Mouse (Mus musculus) right cerebral cortex, postnatal 14 days (tissue): ENCODE measurements around the gene Mast2.
A peak's percentile ranks its signal among the peaks of the same experiment; 100 is the strongest.

Experiments used
- DNase-seq: peaks from one replicate; pipeline ENCODE4 v3.0.0; 2022

Mast2 gene

GRCm38 (mm10) chr4:116406668-116407067 is 57.3 kb downstream of the Mast2 start:
- DNase-seq = no peak

- DNase-seq = no peak
Measured at GRCm38 (mm10) chr4:116405955-116406351, 58.0 kb downstream of the Mast2 start.

- DNase-seq = no peak
Measured at GRCm38 (mm10) chr4:116405276-116405954, 58.6 kb downstream of the Mast2 start.

DNA sequence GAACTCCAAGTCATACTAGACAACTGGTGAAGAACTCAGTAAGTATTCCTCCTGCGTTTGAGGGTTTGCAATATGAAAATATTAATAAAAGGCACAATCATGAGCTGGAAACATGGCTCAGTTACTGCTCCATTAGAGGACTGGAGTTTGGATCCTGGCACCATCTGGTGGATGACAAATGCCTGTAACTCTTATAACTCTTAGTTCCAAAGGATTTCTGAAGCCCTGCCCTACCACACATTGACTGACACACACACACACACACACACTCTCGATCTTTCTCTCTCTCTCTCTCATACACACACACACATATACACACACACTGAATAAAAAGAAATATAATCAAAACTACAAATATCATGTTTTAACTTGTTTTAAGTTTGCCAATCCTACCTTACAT is 60.1 kb downstream of the Mast2 start:
- DNase-seq = peak; percentile 9

GRCm38 (mm10) chr4:116402708-116403107 is 61.3 kb downstream of the Mast2 start:
- DNase-seq = no peak

- no peak for DNase-seq
Measured at GRCm38 (mm10) chr4:116398051-116398450, 65.9 kb downstream of the Mast2 start.

- DNase-seq = no peak
Measured at GRCm38 (mm10) chr4:116377973-116378667, 85.9 kb downstream of the Mast2 start.

GRCm38 (mm10) chr4:116371676-116372075 is 92.3 kb downstream of the Mast2 start:
- peak; percentile 7 for DNase-seq

GRCm38 (mm10) chr4:116358099-116358498 is 105.9 kb downstream of the Mast2 start:
- no peak for DNase-seq

- DNase-seq = no peak
Measured at GRCm38 (mm10) chr4:116352919-116353318, 111.1 kb downstream of the Mast2 start.

DNA sequence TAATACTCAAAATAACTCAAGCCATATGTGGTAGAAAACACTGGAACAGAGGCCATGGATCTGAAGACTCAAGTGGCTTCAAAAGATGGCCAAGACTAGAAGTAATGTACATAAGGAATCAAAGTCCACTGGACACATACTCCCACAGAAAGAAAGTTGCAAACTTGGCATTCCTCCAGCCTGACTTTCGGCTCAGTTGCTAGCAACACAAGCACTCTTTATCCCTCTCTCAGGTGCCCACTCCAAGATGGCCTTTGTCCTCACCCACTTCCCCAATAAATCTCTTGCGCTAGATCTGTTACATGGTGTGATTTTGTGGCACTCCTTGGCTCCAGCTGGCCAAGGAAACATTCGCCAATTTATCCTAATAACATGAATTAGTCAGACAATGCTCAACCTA is 111.5 kb downstream of the Mast2 start:
- no peak for DNase-seq

DNA sequence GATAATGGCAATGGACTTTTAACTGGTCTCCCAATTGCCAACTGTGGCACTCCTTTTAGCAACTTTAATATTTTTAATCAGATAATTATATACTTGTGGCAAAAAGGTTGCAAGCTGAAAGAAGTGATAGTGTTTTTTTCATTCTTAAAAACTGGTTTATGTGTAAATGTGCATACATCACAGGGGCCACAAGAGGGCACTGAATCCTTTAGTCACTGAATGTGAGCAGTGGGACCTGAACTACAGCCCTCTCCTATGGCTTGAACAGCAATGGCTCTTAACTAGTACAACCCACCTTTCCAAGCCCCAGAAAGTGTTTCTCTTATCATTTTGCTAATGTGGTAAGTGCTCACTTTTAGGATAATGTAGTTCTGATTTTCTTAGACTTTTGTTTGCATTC is 121.9 kb downstream of the Mast2 start:
- DNase-seq = peak; percentile 71

- no peak for DNase-seq
Measured at GRCm38 (mm10) chr4:116336294-116336693, 127.7 kb downstream of the Mast2 start.

- no peak for DNase-seq
Measured at GRCm38 (mm10) chr4:116329256-116329655, 134.7 kb downstream of the Mast2 start.

DNA sequence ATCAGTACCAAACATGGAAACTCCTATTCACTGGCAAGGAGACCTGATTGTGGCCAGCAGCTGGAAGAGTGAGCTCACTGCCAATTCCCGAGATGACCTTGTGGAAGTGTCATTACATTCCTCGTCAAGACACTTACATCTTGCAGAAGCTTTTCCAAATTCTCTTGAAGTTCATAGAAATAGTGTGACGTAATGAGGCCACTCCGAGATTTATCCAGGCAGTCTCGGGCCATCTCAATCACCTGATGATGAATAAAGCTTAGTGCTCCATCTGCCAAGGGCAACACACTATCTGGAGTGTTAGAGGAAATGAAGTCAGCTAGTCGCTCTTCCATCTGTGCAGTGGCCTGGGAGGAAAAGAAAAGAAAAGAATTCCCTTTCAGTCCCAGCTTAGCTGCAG is 141.9 kb downstream of the Mast2 start:
- DNase-seq = no peak

DNA sequence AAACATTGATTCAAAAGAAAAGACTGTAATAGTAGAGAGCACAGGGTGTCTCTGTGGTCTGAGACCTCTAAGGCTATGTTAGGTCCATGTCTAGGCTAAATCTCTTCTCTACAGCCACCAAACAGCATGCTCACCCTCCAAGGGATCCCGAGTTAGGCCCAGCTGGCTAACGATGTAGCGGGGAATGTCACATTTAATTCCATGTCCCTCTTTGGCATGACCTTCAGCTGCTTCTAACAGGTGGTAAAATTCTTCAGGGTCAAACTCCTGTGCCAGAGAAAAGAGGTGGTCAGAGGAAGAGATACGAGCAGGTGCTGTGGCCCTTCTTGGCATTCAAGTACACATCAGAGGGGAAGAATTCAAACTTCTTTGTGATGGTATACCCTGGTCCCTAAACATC is 146.4 kb downstream of the Mast2 start:
- no peak for DNase-seq

- DNase-seq = no peak
Measured at GRCm38 (mm10) chr4:116304551-116304950, 159.4 kb downstream of the Mast2 start.

DNA sequence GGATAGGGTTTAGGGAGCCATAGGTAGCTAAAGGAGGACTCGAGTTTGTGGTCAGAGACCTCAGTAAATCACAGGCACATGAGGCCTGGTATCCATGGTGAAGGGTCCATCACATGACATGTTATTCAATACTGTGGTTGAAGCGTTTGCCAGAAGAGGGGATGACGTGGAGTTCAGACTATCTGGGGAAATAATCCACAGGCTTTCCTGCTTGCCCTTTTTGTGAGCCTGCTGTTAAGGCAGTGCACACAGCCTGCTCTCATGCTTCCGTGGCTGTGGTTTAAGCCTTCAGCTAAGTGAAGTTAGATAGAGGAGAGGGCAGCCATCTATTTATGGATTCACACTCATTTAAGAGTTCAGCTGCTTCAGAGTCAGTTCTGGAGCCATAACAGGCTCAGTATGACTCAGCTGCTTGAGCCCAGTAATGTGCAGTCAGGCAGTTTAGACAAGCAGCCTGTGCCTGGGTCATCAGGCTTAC is 163.1 kb downstream of the Mast2 start:
- DNase-seq = no peak

- no peak for DNase-seq
Measured at GRCm38 (mm10) chr4:116293296-116293695, 170.7 kb downstream of the Mast2 start.

DNA sequence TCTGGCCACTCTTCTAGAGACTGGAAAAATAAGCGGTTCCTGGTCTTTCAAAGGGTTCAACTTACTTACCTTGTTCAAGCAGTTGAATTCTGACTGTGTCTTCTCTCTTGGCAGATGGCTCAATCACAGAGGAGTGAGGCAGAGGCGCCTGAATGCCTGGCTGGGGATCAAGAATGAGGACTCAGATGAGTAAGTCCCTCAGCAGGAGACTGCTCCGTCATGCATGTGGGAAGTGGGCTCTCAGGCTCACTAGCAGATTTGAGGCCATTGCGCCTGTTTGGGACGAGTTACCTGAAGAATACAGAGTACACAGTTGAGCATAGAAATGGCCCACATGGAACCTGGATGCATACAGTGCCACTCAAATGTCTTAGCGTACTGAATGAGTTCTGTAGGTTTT is 172.4 kb downstream of the Mast2 start:
- no peak for DNase-seq

GRCm38 (mm10) chr4:116282211-116282610 is 181.8 kb downstream of the Mast2 start:
- DNase-seq = no peak

GRCm38 (mm10) chr4:116268220-116268619 is 195.8 kb downstream of the Mast2 start:
- no peak for DNase-seq
